In genomic region chr19:4509986-4510963, GRCm38 (mm10) we compare ENCODE assay signal across 8 mouse cellular contexts. TPM values are rescaled to one million over a fixed set of nuclear protein-coding genes. Genes with fewer than 3 reads are reported as not detected.
A peak's percentile ranks its signal among the peaks of the same experiment; 100 is the strongest.
DNase-seq lines count a peak whose midpoint lies in the region; ATAC-seq lines count a peak whose summit lies in the region.

Gene Pcx, plus strand, starts transcription at chr19:4510472.

- DNase-seq in ES-CJ7 (ENCODE audit: low read depth, low spot score), result peak; percentile 100
- peak; percentile 100 for DNase-seq in cerebellum, adult 11 months
- DNase-seq in forebrain, embryonic 14.5 days (ENCODE audit: low spot score), result peak; percentile 100
- peak; percentile 98 to 99 for DNase-seq in heart, postnatal 14 days
- DNase-seq in layer of hippocampus, adult 11-12 months (ENCODE audit: low spot score), result peak; percentile 99
- peak; percentile 99 to 100 for DNase-seq in lung, adult 18-20 months
- DNase-seq in testis, postnatal 14 days (ENCODE audit: low spot score), result peak; percentile 100

- no peaks in the 10 kb centered on the region for H3K36me3 ChIP-seq in forebrain, embryonic 14.5 days (ENCODE audit: control insufficient read depth, insufficient read depth, low read length)
- H3K36me3 ChIP-seq in neural tube, embryonic 15.5 days, result no peaks in the 10 kb centered on the region

- peak within 1 kb of the TSS; percentile 72 for H3K4me2 ChIP-seq in forebrain, embryonic 14.5 days (ENCODE audit: low read length)
- H3K4me2 ChIP-seq in neural tube, embryonic 15.5 days, result peak within 1 kb of the TSS; percentile 81

- no peaks in the 10 kb centered on the region for H3K27me3 ChIP-seq in forebrain, embryonic 14.5 days (replicated peaks; ENCODE audit: control insufficient read depth, insufficient read depth, low read length)
- H3K27me3 ChIP-seq in neural tube, embryonic 15.5 days (replicated peaks), result peaks cover 3% of the 10 kb centered on the region; the same call in 1 of the 2 replicates

- no peak within 1 kb of the TSS for H3K27ac ChIP-seq in forebrain, embryonic 14.5 days (ENCODE audit: low read depth, low read length)
- peak within 1 kb of the TSS; percentile 68 for H3K27ac ChIP-seq in neural tube, embryonic 15.5 days (replicated peaks)

- H3K4me3 ChIP-seq in forebrain, embryonic 14.5 days (ENCODE audit: low read depth, low read length), result peak within 1 kb of the TSS; percentile 66
- peak within 1 kb of the TSS; percentile 70 for H3K4me3 ChIP-seq in neural tube, embryonic 15.5 days (replicated peaks)

- intact Hi-C loops in heart, postnatal 14 days (cut with DNase I), result loop anchor here (5.0 kb wide), 1 partner anchor 107 kb away; the partner anchor contains the start of gene Lrfn4

- H3K9ac ChIP-seq in forebrain, embryonic 14.5 days (ENCODE audit: low read length), result peak within 1 kb of the TSS; percentile 61
- peak within 1 kb of the TSS; percentile 46 for H3K9ac ChIP-seq in neural tube, embryonic 15.5 days (replicated peaks)

- H3K4me1 ChIP-seq in forebrain, embryonic 14.5 days (ENCODE audit: control insufficient read depth, insufficient read depth, low read length), result peaks cover 3% of the 10 kb centered on the region; the same call in 1 of the 2 replicates
- peaks cover 15% of the 10 kb centered on the region for H3K4me1 ChIP-seq in neural tube, embryonic 15.5 days

- H3K9me3 ChIP-seq in forebrain, embryonic 14.5 days (replicated peaks; ENCODE audit: control insufficient read depth, low read length), result no peaks in the 10 kb centered on the region
- H3K9me3 ChIP-seq in neural tube, embryonic 15.5 days (replicated peaks), result no peaks in the 10 kb centered on the region

- peak; percentile 100 for ATAC-seq in forebrain, embryonic 14.5 days
- ATAC-seq in neural tube, embryonic 15.5 days (ENCODE audit: low FRiP score), result peak; percentile 100

- under 1% methylated on average over 81 of the region's 82 CpGs for WGBS in forebrain, embryonic 14.5 days
- WGBS in neural tube, embryonic 15.5 days, result under 1% methylated on average over 73 of the region's 82 CpGs

RNA-seq across cellular contexts. Expression of gene Pcx, which starts in this region (rescaled TPM):
- polyA plus RNA-seq in forebrain, embryonic 14.5 days (2014; fragmentation: Nextera tagmentation; extraction: Ambion mirVana), result 14.8 and 19.2 TPM in 2 replicates
- 10 to 100 TPM in 1 of 2 experiments, 1 to 10 TPM in 1; 6.4 to 21.2 TPM for total RNA-seq in heart, postnatal 14 days (2021)
- 29.5 and 31.5 TPM in 2 replicates for polyA plus RNA-seq in neural tube, embryonic 15.5 days (2015; fragmentation: Nextera tagmentation; extraction: Ambion mirVana)
